Mouse (Mus musculus): ENCODE results near the gene Tesk1. TPM values are rescaled to one million over a fixed set of nuclear protein-coding genes. Genes with fewer than 3 reads are reported as not detected.

The Tesk1 gene
- total and polyA plus RNA-seq, 2 experiments from 2014 or later = 5.1 to 55.5 TPM

- H3K36me3 ChIP-seq (replicated peaks; ENCODE audit: control insufficient read depth, insufficient read depth, low read length) = no peaks in the 10 kb centered on the region
- WGBS = 64% methylated on average over 1 of the region's 1 CpGs
- TF ChIP-seq EP300 (IDR thresholded peaks at IDR 0.05; ENCODE audit: low read depth) = no peak
- TF ChIP-seq CTCF (IDR thresholded peaks at IDR 0.05; ENCODE audit: low read depth) = no peak
- H3K4me1 ChIP-seq (ENCODE audit: control insufficient read depth, insufficient read depth) = no peaks in the 10 kb centered on the region
- H3K9me3 ChIP-seq (replicated peaks; ENCODE audit: control insufficient read depth, low read length) = no peaks in the 10 kb centered on the region
- no peak overlapping the region for H3K9ac ChIP-seq (replicated peaks; ENCODE audit: low read depth, low read length)
- DNase-seq (ENCODE audit: low spot score) = no peak
- no peak overlapping the region for H3K27ac ChIP-seq (ENCODE audit: low read depth)
- H3K4me3 ChIP-seq (ENCODE audit: low read depth, low read length) = no peak overlapping the region
- no peaks in the 10 kb centered on the region for H3K27me3 ChIP-seq (ENCODE audit: control insufficient read depth, insufficient read depth, low read length)
- no peak overlapping the region for H3K4me2 ChIP-seq (ENCODE audit: low read depth, low read length)
- ATAC-seq (ENCODE audit: insufficient read depth, low read depth) = no peak
Observed at GRCm38 (mm10) chr4:43473636-43474035, 31.9 kb downstream of the Tesk1 start.

DNA sequence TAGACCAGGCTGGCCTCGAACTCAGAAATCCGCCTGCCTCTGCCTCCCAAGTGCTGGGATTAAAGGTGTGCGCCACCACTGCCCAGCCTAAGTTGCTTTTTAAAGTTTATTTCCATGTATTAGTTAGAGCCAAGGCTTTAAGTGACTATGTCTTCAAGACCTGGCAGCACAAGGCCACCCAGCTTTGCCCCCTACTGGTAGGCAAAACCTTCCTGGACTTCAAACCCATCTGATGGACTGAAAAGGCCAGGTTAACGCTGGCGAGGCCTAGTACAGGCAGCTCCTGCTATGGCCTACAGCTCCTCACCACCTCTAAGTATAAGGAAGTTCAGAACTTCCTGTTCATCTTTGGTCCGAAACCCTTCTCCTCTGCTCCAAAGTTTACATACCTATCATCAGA is 34.9 kb downstream of the Tesk1 start:
- H3K9ac ChIP-seq (replicated peaks; ENCODE audit: low read depth, low read length) = no peak overlapping the region
- no peak overlapping the region for H3K4me2 ChIP-seq (ENCODE audit: low read depth, low read length)
- no peaks in the 10 kb centered on the region for H3K27me3 ChIP-seq (ENCODE audit: control insufficient read depth, insufficient read depth, low read length)
- no peak overlapping the region for H3K27ac ChIP-seq (ENCODE audit: low read depth)
- H3K9me3 ChIP-seq (replicated peaks; ENCODE audit: control insufficient read depth, low read length) = no peaks in the 10 kb centered on the region
- ATAC-seq (ENCODE audit: insufficient read depth, low read depth) (no peak), DNase-seq (ENCODE audit: low spot score) (no peak)
- no peak overlapping the region for H3K4me3 ChIP-seq (ENCODE audit: low read depth, low read length)
- 83% methylated on average over 5 of the region's 6 CpGs for WGBS
- no peaks in the 10 kb centered on the region for H3K4me1 ChIP-seq (ENCODE audit: control insufficient read depth, insufficient read depth)
- no peak for TF ChIP-seq EP300 (IDR thresholded peaks at IDR 0.05; ENCODE audit: low read depth)
- TF ChIP-seq CTCF (IDR thresholded peaks at IDR 0.05; ENCODE audit: low read depth) = peak; percentile 19; the same call in 1 of the 2 replicates
- H3K36me3 ChIP-seq (replicated peaks; ENCODE audit: control insufficient read depth, insufficient read depth, low read length) = no peaks in the 10 kb centered on the region

DNA sequence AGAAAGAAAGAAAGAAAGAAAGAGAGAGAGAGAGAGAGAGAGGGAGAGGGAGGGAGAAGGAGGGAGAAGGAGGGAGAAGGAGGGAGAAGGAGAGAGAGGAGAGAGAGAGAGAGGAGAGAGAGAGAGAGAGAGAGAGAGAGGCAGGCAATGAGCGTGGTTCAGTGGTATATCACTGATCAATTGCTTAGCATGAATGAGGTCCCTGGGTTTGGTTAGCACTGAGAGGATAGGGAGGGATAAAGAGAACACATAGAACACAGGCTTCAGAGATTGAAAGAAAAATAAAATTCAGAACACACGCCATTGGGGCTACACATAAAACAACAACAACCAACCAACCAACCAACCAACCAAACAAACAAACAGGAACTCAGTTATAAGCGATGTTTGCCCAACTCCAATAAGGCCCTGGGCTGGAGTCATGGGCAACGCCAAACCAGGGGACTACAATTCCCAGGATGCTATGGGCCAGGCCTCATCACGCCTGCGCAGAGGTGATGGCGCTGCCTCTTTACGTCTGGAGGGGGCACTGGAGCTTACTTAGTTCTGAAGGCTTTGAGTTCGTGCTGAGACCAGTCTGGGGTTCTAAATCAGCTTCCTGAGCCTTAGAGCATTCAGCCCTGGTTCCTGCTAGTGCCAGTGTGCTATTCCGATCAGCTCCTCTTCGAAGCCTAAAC is 36.3 kb downstream of the Tesk1 start:
- Histone ChIP-seq H3K9ac (replicated peaks; ENCODE audit: low read depth, low read length) (no peak overlapping the region; the same call in 1 of the 2 replicates), H3K4me2 (ENCODE audit: low read depth, low read length) (peak overlapping the region; percentile 52), H3K4me3 (ENCODE audit: low read depth, low read length) (peak overlapping the region; percentile 26), H3K4me1 (ENCODE audit: control insufficient read depth, insufficient read depth) (no peaks in the 10 kb centered on the region), H3K36me3 (replicated peaks; ENCODE audit: control insufficient read depth, insufficient read depth, low read length) (no peaks in the 10 kb centered on the region), H3K9me3 (replicated peaks; ENCODE audit: control insufficient read depth, low read length) (no peaks in the 10 kb centered on the region), H3K27ac (ENCODE audit: low read depth) (peak overlapping the region; percentile 46; the same call in 1 of the 2 replicates), H3K27me3 (ENCODE audit: control insufficient read depth, insufficient read depth, low read length) (no peaks in the 10 kb centered on the region)
- DNase-seq (ENCODE audit: low spot score) = peak; percentile 85
- WGBS = 19% methylated on average over 11 of the region's 11 CpGs
- TF ChIP-seq CTCF (IDR thresholded peaks at IDR 0.05; ENCODE audit: low read depth) (peak; percentile 43), EP300 (IDR thresholded peaks at IDR 0.05; ENCODE audit: low read depth) (no peak)
- peak; percentile 95 for ATAC-seq (ENCODE audit: insufficient read depth, low read depth)

DNA sequence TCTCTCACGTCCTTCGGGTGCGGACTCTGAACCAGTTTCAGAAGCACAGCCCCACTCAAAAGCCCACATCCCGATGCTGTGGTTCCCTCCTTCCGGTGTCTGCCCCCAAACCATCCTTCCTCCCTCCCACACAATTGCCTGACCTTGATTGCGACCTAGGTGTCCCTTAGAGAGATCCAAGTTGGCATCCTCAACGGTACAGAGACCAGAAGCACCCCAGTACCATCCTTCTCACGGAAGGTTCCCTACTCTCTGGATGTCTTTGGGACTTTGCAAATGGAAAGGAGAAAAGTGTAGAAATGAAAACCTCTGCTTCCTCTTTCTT is 36.8 kb downstream of the Tesk1 start:
- H3K4me2 ChIP-seq (ENCODE audit: low read depth, low read length) = peak overlapping the region; percentile 52
- no peak overlapping the region; the same call in 1 of the 2 replicates for H3K9ac ChIP-seq (replicated peaks; ENCODE audit: low read depth, low read length)
- no peaks in the 10 kb centered on the region for H3K4me1 ChIP-seq (ENCODE audit: control insufficient read depth, insufficient read depth)
- TF ChIP-seq CTCF (IDR thresholded peaks at IDR 0.05; ENCODE audit: low read depth) = no peak
- no peak for TF ChIP-seq EP300 (IDR thresholded peaks at IDR 0.05; ENCODE audit: low read depth)
- DNase-seq (ENCODE audit: low spot score) (no peak), ATAC-seq (ENCODE audit: insufficient read depth, low read depth) (no peak)
- peak overlapping the region; percentile 26 for H3K4me3 ChIP-seq (ENCODE audit: low read depth, low read length)
- H3K36me3 ChIP-seq (replicated peaks; ENCODE audit: control insufficient read depth, insufficient read depth, low read length) = no peaks in the 10 kb centered on the region
- H3K27ac ChIP-seq (ENCODE audit: low read depth) = peak overlapping the region; percentile 46; the same call in 1 of the 2 replicates
- no peaks in the 10 kb centered on the region for H3K9me3 ChIP-seq (replicated peaks; ENCODE audit: control insufficient read depth, low read length)
- 42% methylated on average over 8 of the region's 8 CpGs for WGBS
- H3K27me3 ChIP-seq (ENCODE audit: control insufficient read depth, insufficient read depth, low read length) = no peaks in the 10 kb centered on the region

DNA sequence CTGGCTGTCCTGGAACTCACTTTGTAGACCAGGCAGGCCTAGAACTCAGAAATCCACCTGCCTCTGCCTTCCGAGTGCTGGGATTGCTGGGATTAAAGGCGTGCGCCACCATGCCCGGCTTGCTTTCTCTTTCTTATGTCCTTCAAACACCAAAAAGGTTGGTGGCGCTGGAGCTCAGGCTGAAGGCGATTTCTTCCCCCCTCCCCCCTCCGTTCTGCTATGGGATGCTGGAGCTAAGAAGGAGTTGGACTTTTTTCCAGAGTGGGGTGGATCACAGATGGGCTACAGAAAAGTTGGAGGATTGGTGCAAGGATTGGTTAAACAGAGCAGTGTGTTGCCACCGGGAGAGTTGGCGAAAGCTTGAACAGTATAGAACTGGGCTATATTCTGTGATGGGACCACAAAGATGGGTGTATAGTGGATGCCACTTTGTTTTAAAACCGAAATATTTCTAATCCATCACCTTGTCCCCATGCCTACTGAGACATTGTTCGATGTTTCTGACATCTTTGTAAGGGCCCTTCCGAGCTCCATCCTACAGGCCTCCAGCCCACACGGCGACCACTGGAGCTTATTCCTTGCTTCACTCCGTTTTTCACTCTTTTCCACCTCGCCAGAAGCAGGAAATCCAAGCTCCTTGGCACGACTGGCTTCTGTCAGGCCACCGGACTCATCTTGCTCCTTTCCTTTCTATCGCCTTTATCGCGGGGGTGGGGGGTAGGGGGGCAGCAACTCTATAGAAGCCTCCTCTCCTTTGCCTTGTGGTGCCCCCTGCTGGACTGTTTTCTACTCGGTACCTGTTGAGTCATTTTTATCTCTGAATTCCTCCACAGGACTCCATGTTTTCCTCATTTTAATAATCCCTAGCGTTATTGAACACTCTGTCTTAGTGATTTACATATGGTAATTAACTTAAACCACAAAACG is 37.4 kb downstream of the Tesk1 start:
- no peak overlapping the region for H3K4me3 ChIP-seq (ENCODE audit: low read depth, low read length)
- 47% methylated on average over 24 of the region's 24 CpGs for WGBS
- no peak for ATAC-seq (ENCODE audit: insufficient read depth, low read depth)

More for the DNA sequence above, 37.4 kb downstream of the Tesk1 start:
- Histone ChIP-seq H3K36me3 (replicated peaks; ENCODE audit: control insufficient read depth, insufficient read depth, low read length) (no peaks in the 10 kb centered on the region), H3K27ac (ENCODE audit: low read depth) (peak overlapping the region; percentile 25; the same call in 1 of the 2 replicates), H3K4me2 (ENCODE audit: low read depth, low read length) (no peak overlapping the region), H3K9me3 (replicated peaks; ENCODE audit: control insufficient read depth, low read length) (no peaks in the 10 kb centered on the region), H3K4me1 (ENCODE audit: control insufficient read depth, insufficient read depth) (no peaks in the 10 kb centered on the region), H3K27me3 (ENCODE audit: control insufficient read depth, insufficient read depth, low read length) (no peaks in the 10 kb centered on the region), H3K9ac (replicated peaks; ENCODE audit: low read depth, low read length) (no peak overlapping the region; the same call in 1 of the 2 replicates)
- peak; percentile 43 for DNase-seq (ENCODE audit: low spot score)
- no peak for TF ChIP-seq EP300 (IDR thresholded peaks at IDR 0.05; ENCODE audit: low read depth)
- peak; percentile 59 for TF ChIP-seq CTCF (IDR thresholded peaks at IDR 0.05; ENCODE audit: low read depth)
